Mouse (Mus musculus) ES-Bruce4 (cell line): ENCODE data around the gene Prss50.
"Not testable (repeated sequence)": the region's sequence is repeated elsewhere in the genome, so short reads cannot be mapped to it uniquely, and the experiment has no call there.

Experiments used
- EP300 ChIP-seq: IDR thresholded peaks from 2 replicates; pipeline ENCODE4 v1.6.1; 2011; ENCODE audit warnings: low read depth, low read length; ENCODE audit not compliant: insufficient read depth
- POLR2A ChIP-seq: IDR thresholded peaks from one replicate; pipeline ENCODE4 v1.8.1; 2011; ENCODE audit warnings: low read length; ENCODE audit not compliant: insufficient read depth

DNA sequence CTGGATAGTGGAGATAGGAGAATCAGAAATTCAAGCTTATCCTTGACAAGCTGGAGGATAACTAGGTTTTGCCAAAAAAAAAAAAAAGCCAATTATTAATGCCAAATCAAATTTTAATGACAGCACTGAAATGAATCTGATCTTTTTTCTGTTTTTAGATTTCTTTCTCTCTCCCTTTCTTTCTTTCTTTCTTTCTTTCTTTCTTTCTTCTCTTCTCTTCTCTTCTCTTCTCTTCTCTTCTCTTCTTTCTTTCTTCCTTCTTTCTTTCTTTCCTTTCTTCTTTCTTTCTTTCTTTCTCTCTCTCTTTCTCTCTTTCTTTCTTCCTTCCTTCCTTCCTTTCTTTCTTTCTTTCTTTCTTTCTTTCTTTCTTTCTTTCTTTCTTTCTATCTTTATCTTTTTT, 37.2 kb upstream of the Prss50 start:
- TF ChIP-seq POLR2A, EP300: not testable (repeated sequence)
